Mouse (Mus musculus) megakaryocyte, embryonic 14.5 days (primary cell): ENCODE results near the gene Cacna1b.

Source experiments
- FLI1 ChIP-seq: IDR thresholded peaks from 2 replicates; pipeline ENCODE4 v1.6.1; 2012; ENCODE audit warnings: low read length, inconsistent platforms, mixed read lengths
- GATA1 ChIP-seq: IDR thresholded peaks from 3 replicates; pipeline ENCODE4 v1.6.1; 2012; ENCODE audit warnings: mixed read lengths, low read length, inconsistent platforms, borderline replicate concordance

DNA sequence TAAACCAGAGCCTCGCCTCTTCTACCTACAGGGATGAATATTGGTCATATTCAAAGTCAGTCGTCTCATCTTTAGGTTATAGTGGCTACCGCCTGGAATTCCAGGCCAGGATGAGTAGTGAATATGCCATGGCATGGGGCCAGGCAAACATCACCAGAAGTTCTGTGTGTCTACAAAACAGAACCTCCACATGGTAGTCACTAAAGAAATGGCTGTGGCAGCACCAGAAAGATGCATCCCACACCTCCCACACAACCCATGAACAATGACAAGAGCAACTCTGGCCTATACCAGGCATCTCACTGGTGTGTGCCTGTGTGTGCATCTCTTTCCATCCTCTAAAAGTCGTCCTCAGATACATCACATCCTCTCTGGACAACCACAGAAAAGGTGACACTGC is 145.8 kb downstream of the Cacna1b start:
- TF ChIP-seq GATA1 (no peak), FLI1 (no peak)
